Mouse (Mus musculus) G1E (cell line): ENCODE data around the gene Tnfrsf13c.

Experiments used
- CTCF ChIP-seq: IDR thresholded peaks from 2 replicates; pipeline ENCODE4 v1.5.1; 2012; ENCODE audit warnings: low read depth, low read length, inconsistent platforms, mixed read lengths
- GATA1 ChIP-seq: IDR thresholded peaks from 2 replicates; pipeline ENCODE4 v1.6.1; 2012; ENCODE audit warnings: borderline replicate concordance, low read length, inconsistent platforms, mixed read lengths

DNA sequence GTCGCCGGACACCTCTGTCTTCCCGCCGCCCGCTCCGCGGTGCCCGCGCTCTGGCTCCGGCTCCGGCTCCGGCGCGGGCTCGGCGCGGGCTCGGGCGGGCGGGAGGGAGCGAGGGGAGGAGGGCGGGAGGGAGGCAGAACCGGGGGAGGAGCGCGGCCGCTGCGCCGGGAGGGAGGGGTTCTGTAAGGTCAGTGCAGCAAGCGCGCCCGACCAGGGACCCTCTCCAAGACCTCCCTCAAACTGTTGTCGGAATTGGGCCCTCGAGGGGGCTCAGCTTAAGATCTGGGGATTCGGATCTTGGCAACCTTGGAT is 11.5 kb downstream of the Tnfrsf13c start, which contains the start of gene Shisa8:
- TF ChIP-seq CTCF: no peak
- no peak for TF ChIP-seq GATA1
